Mouse (Mus musculus) CD8-positive naive resting alpha-beta T cell, adult 2 months (primary cell): ENCODE data around the gene Fgd1.

Source experiments
- DNase-seq, 2 experiments: peaks; one replicate each; pipeline ENCODE4 v3.0.0; 2022; ENCODE audit warnings: low read depth in 2 of 2, low spot score in 2 of 2

The Fgd1 gene

GRCm38 (mm10) chrX:151045850-151046249 is at the start of gene Fgd1:
Fgd1 (plus strand) TSS chrX:151046150.
- DNase-seq: no peak

- no peak for DNase-seq
Measured at GRCm38 (mm10) chrX:150996775-150997174, 49.2 kb upstream of the Fgd1 start.

GRCm38 (mm10) chrX:151016938-151017877 is 28.7 kb upstream of the Fgd1 start, which contains the start of gene Gnl3l:
Gnl3l (minus strand) TSS chrX:151017322.
- peak; percentile 79 to 84 for DNase-seq

- DNase-seq: no peak
Measured at GRCm38 (mm10) chrX:151017897-151018296, 28.1 kb upstream of the Fgd1 start.

GRCm38 (mm10) chrX:151018798-151019197 is 27.2 kb upstream of the Fgd1 start:
- DNase-seq: no peak

- no peak for DNase-seq
Measured at GRCm38 (mm10) chrX:151031400-151031799, 14.6 kb upstream of the Fgd1 start.

GRCm38 (mm10) chrX:151041223-151041622 is 4.7 kb upstream of the Fgd1 start:
- no peak for DNase-seq

GRCm38 (mm10) chrX:151046321-151046720 is 371 bp downstream of the Fgd1 start:
- no peak for DNase-seq

GRCm38 (mm10) chrX:151046777-151047430 is 954 bp downstream of the Fgd1 start:
- DNase-seq: no peak

- no peak for DNase-seq
Measured at GRCm38 (mm10) chrX:151047431-151048058, 1.6 kb downstream of the Fgd1 start.

GRCm38 (mm10) chrX:151049661-151050215 is 3.8 kb downstream of the Fgd1 start:
- no peak for DNase-seq

- no peak for DNase-seq
Measured at GRCm38 (mm10) chrX:151050337-151050736, 4.4 kb downstream of the Fgd1 start.

- no peak for DNase-seq
Measured at GRCm38 (mm10) chrX:151054489-151054888, 8.5 kb downstream of the Fgd1 start.

- no peak for DNase-seq
Measured at GRCm38 (mm10) chrX:151055559-151055958, 9.6 kb downstream of the Fgd1 start.

- no peak for DNase-seq
Measured at GRCm38 (mm10) chrX:151059346-151059745, 13.4 kb downstream of the Fgd1 start.

- DNase-seq: no peak
Measured at GRCm38 (mm10) chrX:151061615-151062299, 15.8 kb downstream of the Fgd1 start.

GRCm38 (mm10) chrX:151066071-151066666 is 20.2 kb downstream of the Fgd1 start:
- DNase-seq: no peak

- no peak for DNase-seq
Measured at GRCm38 (mm10) chrX:151067876-151068275, 21.9 kb downstream of the Fgd1 start.

GRCm38 (mm10) chrX:151076007-151076406 is 30.1 kb downstream of the Fgd1 start:
- DNase-seq: no peak

- DNase-seq: no peak
Measured at GRCm38 (mm10) chrX:151076941-151077485, 31.1 kb downstream of the Fgd1 start.
